Mouse (Mus musculus): Measurements from ENCODE around the gene Sp7.
"Not testable (repeated sequence)": the region's sequence is repeated elsewhere in the genome, so short reads cannot be mapped to it uniquely, and the experiment has no call there.

The Sp7 gene

GRCm38 (mm10) chr15:102341580-102341979 lies 25.4 kb downstream of the Sp7 start:
- no peak for DNase-seq (ENCODE audit: low spot score)

DNA sequence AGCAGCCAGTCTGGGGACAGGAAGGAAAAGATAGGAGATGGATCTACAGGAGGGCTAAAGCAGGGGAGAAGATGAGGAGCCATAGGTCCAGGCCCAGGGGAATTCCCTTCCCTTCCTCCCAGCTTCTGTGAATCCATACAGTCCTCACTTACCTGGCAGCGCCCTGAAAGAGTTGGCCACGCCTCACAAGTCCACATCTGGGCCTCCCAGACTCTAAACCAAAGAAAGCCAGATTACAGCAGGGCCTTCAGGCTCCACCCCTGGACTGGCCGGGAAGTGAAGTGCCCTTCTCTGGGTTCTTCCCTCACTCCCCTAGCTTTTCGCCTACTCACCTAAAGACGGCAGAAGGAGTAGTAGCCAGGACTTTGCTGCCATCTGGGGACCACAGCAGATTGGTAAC lies 27.4 kb downstream of the Sp7 start:
- DNase-seq (ENCODE audit: low spot score): no peak

- DNase-seq (ENCODE audit: low spot score): no peak
Observed at GRCm38 (mm10) chr15:102336946-102337345, 30.0 kb downstream of the Sp7 start.

DNA sequence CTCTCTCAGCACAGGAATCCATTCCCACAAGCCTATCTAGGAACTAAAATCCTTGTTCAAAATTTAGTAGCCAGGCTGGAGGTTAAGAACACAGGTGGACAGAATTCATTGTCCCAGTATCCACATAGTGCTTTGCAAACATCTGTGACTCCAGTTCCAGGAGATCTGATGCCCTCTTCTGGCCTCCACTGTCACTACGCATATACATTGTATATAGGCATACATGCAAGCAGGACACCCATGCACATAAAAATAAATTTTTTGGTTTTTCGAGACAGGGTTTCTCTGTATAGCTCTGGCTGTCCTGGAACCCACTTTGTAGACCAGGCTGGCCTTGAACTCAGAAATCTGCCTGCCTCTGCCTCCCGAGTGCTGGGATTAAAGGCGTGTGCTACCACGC lies 31.1 kb downstream of the Sp7 start:
- DNase-seq (ENCODE audit: low spot score): not testable (repeated sequence)

DNA sequence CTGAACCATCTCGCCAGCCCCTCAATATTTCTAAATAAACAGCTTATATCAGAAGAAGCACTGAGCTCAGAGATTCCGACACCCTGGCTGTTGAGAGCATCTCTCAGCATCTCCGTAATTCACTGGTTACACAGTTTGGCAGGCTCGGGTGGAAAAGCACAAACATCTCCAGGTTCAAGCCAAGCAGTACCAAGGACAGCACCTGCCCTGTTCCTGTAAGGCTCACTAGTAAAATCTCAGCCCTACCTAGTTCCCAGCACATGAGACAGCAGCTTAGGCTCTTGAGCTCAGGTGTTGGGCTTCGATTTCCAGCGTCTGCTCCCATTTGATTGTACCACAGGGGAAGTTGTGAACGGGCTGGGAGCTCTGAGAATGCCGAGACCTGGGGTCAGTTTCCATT lies 31.7 kb downstream of the Sp7 start:
- no peak for DNase-seq (ENCODE audit: low spot score)

DNA sequence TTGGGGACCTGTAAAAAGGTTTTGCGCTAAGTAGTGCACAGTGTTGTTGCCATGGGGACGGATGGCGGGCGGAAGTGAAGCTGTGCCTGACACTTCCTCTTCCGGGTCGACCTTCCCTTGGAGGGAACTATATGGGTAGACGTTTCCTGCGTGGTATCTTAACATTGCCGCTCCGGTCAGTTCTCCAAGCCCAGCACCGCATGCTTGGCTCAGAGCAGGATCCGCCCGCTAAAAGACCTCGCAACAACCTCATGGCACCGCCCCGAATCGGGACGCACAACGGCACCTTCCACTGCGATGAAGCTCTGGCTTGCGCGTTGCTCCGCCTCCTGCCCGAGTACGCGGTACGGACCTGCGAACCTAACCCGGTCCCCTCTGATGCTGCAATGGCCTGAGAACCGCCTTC lies 35.4 kb downstream of the Sp7 start, which contains the start of gene Myg1:
Gene Myg1, plus strand, starts transcription at position 100 of the 406 bp plus-strand sequence.
- peak; percentile 43 for DNase-seq (ENCODE audit: low spot score)

DNA sequence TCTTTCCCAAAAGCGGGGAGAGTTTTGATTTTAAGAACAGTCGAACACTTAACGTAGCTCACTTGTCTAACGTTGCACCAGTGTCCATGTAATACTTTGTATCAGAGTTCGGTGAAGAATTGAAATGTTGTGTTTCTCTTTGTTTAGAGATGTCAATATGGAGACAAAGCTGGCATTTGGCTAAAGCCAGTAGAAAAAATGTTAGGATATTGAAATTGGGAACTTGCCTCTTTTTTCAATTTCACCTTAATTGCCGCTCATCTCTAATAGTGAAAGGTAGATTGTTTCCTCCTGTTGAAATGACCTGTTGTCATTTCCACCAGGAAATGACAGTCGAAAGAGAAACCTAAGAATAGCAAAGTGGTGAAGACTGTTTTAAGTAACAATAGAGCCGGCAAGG lies 40.1 kb downstream of the Sp7 start:
- no peak for DNase-seq (ENCODE audit: low spot score)

DNA sequence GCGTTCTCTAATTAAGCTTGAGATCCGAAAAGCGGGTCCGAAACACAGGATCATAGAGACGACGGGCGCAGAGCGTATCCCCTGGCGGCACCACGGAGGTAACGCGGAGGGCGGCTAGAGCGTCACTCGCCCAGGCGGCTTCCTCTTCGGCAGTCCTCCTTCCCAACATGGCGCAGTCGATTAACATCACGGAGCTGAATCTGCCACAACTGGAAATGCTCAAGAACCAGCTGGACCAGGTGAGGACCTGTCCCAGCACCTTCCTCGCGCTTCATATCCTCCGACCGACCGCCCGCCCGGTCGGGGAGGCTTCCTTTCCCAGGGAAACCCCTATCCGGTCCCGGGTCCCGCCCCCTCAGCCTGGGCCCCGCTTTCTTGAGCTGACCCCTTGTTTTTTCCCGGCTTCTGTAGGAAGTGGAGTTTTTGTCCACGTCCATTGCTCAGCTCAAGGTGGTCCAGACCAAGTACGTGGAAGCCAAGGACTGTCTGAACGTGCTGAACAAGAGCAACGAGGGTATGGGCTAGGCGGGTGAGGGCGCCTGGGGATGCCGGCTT lies 40.9 kb downstream of the Sp7 start, which contains the start of gene Pfdn5:
Gene Pfdn5, plus strand, starts transcription at position 95 of the 555 bp plus-strand sequence.
- peak; percentile 44 for DNase-seq (ENCODE audit: low spot score)

GRCm38 (mm10) chr15:102324654-102325473 lies 42.1 kb downstream of the Sp7 start:
- DNase-seq (ENCODE audit: low spot score): no peak

- no peak for DNase-seq (ENCODE audit: low spot score)
Observed at GRCm38 (mm10) chr15:102316263-102316662, 50.7 kb downstream of the Sp7 start.

- no peak for DNase-seq (ENCODE audit: low spot score)
Observed at GRCm38 (mm10) chr15:102315292-102315691, 51.7 kb downstream of the Sp7 start.

DNA sequence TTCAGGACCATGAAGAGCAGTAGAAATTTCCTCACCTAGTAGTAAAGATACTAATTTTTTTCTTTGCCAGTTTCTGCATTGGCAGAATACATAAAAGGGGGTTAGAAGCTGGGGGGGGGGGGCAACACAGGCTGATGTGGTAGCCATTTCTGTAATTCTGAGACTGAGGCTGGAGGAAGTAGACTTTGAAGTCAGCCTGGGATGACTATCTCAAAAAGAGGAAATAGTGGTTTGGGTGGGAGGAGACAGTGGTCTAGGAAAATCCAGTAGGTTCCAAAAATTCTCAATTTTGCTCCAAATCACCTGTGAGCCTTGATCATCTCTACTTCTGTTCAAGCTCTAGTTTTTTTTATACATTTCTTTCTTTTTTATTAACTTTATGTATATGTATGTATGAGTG lies 55.5 kb downstream of the Sp7 start:
- no peak for DNase-seq (ENCODE audit: low spot score)

DNA sequence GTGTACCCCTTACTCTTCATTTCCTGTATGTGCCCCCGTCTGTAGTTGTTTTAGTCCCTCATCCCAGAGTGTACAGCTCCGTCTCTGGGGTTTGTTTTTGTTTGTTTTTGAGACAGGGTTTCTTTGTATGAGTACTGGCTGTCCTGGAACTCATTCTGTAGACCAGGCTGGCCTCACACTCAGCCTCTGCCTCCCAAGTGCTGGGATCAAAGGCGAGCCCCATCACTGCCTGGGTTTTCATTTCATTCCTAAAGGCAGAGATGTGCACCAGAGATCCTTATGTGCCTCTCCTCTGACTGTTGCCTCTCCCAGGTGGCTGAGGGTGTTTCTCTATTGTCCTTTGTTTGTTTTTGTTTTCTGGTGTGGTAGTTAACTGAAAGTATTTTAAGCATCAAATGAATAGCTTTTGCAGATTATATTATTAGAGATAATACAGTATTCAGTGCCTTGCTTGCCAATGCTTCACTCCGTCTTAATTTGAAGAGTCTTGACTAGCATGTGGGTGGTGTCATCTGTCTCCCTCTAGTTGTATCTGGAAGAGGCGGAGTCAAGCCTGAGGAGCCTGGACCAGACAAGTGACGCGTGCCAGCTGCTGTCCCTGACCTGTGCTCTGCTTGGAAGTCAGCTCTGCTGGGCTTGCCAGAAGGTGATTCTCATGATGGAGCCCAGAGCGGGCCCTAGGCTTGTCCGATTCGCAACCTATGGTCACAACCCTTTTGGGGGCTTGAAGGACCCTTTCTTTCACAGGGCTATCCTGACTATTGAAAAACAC lies 56.7 kb downstream of the Sp7 start:
- no peak for DNase-seq (ENCODE audit: low spot score)

- no peak for DNase-seq (ENCODE audit: low spot score)
Observed at GRCm38 (mm10) chr15:102308717-102309116, 58.3 kb downstream of the Sp7 start.
